Mouse (Mus musculus) kidney, embryonic 14.5 days (tissue): Measurements from ENCODE around the gene Tmem260. TPM values are rescaled to one million over a fixed set of nuclear protein-coding genes. Genes with fewer than 3 reads are reported as not detected.
"Not testable (repeated sequence)": the region's sequence is repeated elsewhere in the genome, so short reads cannot be mapped to it uniquely, and the experiment has no call there.

ENCODE experiments used
- ATAC-seq: fragments of 200-750 bp; cut with Nextera tagmentation; 2 replicates; pipeline ENCODE4 v1.8.0; 2017; ENCODE audit warnings: moderate number of reproducible peaks, mild to moderate bottlenecking, moderate TSS enrichment, moderate library complexity; ENCODE audit not compliant: low FRiP score, low TSS enrichment
- H3K27ac ChIP-seq: fragments of 300-500 bp; sonication (generic); 2 replicates; pipeline ENCODE4 v1.5.1; 2014; ENCODE audit warnings: low read depth, mild to moderate bottlenecking, low read length, moderate library complexity, mixed read lengths
- H3K27me3 ChIP-seq: fragments of 300-500 bp; sonication (generic); 2 replicates; pipeline ENCODE4 v1.6.1; 2014; ENCODE audit warnings: mild to moderate bottlenecking, low read length; ENCODE audit not compliant: control insufficient read depth, insufficient read depth
- H3K36me3 ChIP-seq: fragments of 300-500 bp; sonication (generic); 2 replicates; pipeline ENCODE4 v1.6.1; 2014; ENCODE audit warnings: low read length, mixed read lengths; ENCODE audit not compliant: control insufficient read depth, insufficient read depth
- H3K4me1 ChIP-seq: fragments of 300-500 bp; sonication (generic); 2 replicates; pipeline ENCODE4 v1.6.1; 2014; ENCODE audit warnings: low read length, mixed read lengths; ENCODE audit not compliant: control insufficient read depth, insufficient read depth
- H3K4me2 ChIP-seq: fragments of 300-500 bp; sonication (generic); replicated peaks from 2 replicates; pipeline ENCODE4 v1.6.1; 2014; ENCODE audit warnings: low read depth, mild to moderate bottlenecking, low read length
- H3K4me3 ChIP-seq: fragments of 300-500 bp; sonication (generic); 2 replicates; pipeline ENCODE4 v1.5.1; 2014; ENCODE audit warnings: mild to moderate bottlenecking, low read length
- H3K9ac ChIP-seq: fragments of 300-500 bp; sonication (generic); 2 replicates; pipeline ENCODE4 v1.6.1; 2014; ENCODE audit warnings: low read depth, mild to moderate bottlenecking, low read length, moderate library complexity
- H3K9me3 ChIP-seq: fragments of 300-500 bp; sonication (generic); 2 replicates; pipeline ENCODE4 v1.6.1; 2016; ENCODE audit warnings: low read length; ENCODE audit not compliant: control insufficient read depth
- WGBS: fragments of 180-500 bp; shearing (Covaris S2); extraction: QIAGEN DNeasy Blood & Tissue Kit; methylation state at CpG from one replicate; pipeline ENCODE4 v1.1.7; 2014; 5-methylcytosine and 5-hydroxymethylcytosine counted together
- polyA plus RNA-seq: library from polyadenylated mRNA; unstranded; fragments of >200 nt; fragmentation: Nextera tagmentation; extraction: Ambion mirVana; gene quantifications from 2 replicates; pipeline ENCODE4 v1.2.1, GENCODE M21; 2014

Tmem260 gene
- polyA plus RNA-seq, 1 experiment from 2014 or later, result 23.6 TPM

DNA sequence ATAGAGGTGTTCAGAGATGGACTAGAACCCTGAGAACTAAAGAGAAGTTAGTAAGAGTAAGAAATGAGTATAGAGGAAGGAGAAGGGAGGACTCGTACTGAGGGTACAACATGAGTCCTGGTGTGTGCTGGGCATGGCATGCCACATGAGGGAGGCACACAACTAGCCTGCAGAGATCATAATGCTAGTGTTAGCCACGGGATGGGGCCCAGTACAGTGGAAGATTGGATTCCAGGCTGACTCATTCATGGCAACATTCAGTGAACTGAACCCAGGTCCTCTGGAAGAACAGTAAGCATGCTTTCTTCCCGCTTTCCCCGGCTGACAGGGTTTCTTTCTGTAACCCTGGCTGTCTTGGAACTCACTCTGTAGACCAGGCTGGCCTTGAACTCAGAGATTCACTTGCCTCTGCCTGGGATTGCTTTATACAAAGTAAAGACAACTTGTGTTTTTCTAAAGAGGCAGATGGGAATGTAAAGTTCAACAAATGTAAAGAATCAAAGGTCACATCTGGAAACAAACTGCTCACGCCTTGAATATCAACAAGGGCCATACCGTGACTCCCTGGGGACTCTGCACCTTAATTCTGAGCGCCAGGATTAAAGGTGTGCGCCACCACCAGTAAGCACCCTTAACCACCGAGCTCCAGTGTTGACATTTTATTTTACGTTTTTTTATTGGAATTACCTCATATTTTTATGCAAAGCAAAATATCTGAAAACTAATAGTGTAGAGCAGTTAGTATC is 25.0 kb downstream of the Tmem260 start:
- peaks cover 4% of the 10 kb centered on the region; the same call in 1 of the 2 replicates for H3K36me3 ChIP-seq
- no peaks in the 10 kb centered on the region for H3K4me1 ChIP-seq
- H3K9ac ChIP-seq, result no peak overlapping the region
- H3K4me3 ChIP-seq, result no peak overlapping the region
- no peak overlapping the region for H3K27ac ChIP-seq
- no peaks in the 10 kb centered on the region for H3K27me3 ChIP-seq
- H3K4me2 ChIP-seq, result no peak overlapping the region
- ATAC-seq, result no peak
- no peaks in the 10 kb centered on the region for H3K9me3 ChIP-seq
- 89% methylated on average over 10 of the region's 10 CpGs for WGBS

DNA sequence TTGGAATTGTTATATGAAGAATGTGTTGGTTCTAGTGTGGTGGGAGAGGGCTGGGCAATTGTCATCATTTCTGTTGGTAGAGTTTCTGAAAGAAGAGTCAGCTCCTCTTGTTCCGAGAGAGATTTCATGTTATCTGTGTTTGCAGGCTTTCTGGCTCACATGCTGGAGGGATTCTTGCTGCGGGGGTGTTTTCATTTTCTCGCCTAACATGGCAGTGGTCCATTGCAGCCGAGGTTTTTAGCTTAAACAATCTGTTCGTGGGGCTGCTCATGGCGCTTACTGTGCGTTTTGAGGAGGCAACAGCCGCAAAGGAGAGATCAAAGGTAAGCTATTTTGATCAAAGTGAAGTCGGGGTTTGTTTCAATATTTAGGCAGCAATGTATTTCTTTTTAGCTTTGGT is 26.3 kb downstream of the Tmem260 start:
- Histone ChIP-seq H3K9ac (no peak overlapping the region), H3K36me3 (peaks cover 4% of the 10 kb centered on the region; the same call in 1 of the 2 replicates), H3K9me3 (no peaks in the 10 kb centered on the region), H3K4me1 (0 out of 2 replicates have a peak, but pooled peaks cover 4% of the 10 kb centered on the region), H3K4me3 (no peak overlapping the region), H3K27me3 (no peaks in the 10 kb centered on the region), H3K4me2 (no peak overlapping the region), H3K27ac (no peak overlapping the region)
- ATAC-seq, result no peak
- 75% methylated on average over 9 of the region's 9 CpGs for WGBS

DNA sequence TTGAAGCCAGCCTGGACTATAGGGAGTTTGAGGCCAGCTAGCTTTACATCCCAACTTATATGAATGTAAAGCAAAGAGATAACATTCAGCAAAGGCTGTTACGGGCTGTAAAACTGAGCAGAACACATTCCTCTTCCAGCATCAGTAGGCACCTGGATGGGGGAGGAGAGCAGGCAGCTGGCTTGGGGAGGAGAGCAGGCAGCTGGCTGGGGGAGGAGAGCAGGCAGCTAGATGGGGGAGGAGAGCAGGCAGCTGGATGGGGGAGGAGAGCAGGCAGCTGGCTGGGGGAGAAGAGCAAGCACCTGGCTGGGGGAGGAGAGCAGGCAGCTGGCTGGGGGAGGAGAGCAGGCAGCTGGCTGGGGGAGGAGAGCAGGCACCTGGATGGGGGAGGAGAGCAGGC is 29.4 kb downstream of the Tmem260 start:
- Histone ChIP-seq H3K4me2 (no peak overlapping the region), H3K4me3 (no peak overlapping the region), H3K27me3 (no peaks in the 10 kb centered on the region), H3K9me3 (no peaks in the 10 kb centered on the region), H3K9ac (no peak overlapping the region), H3K36me3 (peaks cover 4% of the 10 kb centered on the region; the same call in 1 of the 2 replicates), H3K4me1 (0 out of 2 replicates have a peak, but pooled peaks cover 4% of the 10 kb centered on the region), H3K27ac (no peak overlapping the region)
- WGBS, result 40% methylated on average over 1 of the region's 1 CpGs
- no peak for ATAC-seq

DNA sequence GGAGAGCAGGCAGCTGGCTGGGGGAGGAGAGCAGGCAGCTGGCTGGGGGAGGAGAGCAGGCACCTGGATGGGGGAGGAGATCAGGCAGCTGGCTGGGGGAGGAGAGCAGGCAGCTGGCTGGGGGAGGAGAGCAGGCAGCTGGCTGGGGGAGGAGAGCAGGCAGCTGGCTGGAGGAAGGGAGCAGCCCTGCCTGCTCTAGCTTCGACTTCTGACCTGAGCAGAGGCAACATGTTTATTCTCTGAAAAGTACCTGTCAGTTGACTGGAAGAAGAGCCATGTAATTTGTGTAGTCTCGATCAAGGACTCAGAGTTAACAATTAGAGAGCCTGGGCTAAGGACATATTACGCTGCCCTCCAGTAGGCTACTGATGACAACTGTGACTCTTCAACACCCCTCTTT is 29.9 kb downstream of the Tmem260 start:
- H3K36me3 ChIP-seq, H3K4me1 ChIP-seq, H3K4me2 ChIP-seq, H3K4me3 ChIP-seq, ATAC-seq, H3K27ac ChIP-seq, H3K9me3 ChIP-seq, H3K27me3 ChIP-seq, H3K9ac ChIP-seq: not testable (repeated sequence)
- 44% methylated on average over 3 of the region's 3 CpGs for WGBS

DNA sequence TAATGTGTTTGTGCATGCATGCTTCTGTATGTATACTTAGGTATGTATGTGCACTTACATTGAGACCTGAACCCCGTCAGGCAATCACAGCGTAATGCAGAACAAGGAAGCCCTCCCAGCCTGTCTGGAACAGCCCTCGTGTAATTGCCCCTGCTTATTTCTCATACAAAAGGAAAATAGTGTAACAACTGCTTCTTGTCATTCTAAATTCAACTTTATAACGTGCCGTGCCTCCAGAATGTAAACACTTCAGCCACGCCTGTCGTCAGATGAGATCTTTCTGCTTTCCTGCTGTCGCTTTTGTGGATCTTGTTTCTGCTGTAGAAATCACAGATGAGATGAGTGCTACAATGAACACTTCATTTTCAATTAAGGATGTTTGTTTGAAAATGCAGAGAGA is 30.4 kb downstream of the Tmem260 start:
- no peak overlapping the region for H3K27ac ChIP-seq
- ATAC-seq, result no peak
- no peak overlapping the region for H3K4me3 ChIP-seq
- 0 out of 2 replicates have a peak, but pooled peaks cover 4% of the 10 kb centered on the region for H3K4me1 ChIP-seq
- H3K27me3 ChIP-seq, result no peaks in the 10 kb centered on the region
- H3K36me3 ChIP-seq, result peaks cover 4% of the 10 kb centered on the region; the same call in 1 of the 2 replicates
- H3K4me2 ChIP-seq, result no peak overlapping the region
- 51% methylated on average over 8 of the region's 8 CpGs for WGBS
- no peak overlapping the region for H3K9ac ChIP-seq
- no peaks in the 10 kb centered on the region for H3K9me3 ChIP-seq

DNA sequence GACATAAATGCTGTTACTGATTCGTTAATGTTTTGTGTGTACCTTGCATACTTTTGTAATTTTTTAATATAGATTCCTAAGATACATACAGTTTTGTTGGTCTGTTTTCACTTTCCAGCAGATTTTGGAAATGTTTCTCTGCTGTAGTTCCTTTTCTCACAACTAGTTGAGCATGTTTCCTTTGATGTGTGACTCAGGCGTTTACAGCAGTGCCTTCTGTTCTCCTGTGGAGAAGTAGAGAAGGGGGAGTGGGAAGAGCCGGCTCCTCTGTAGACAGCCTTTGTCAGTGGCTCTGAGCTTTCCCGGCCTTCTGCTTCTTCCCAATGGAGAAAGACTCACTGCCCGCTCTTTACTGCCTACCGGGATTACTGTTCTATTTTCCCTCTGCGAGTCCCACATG is 35.7 kb downstream of the Tmem260 start:
- no peaks in the 10 kb centered on the region; the same call in 1 of the 2 replicates for H3K36me3 ChIP-seq
- no peaks in the 10 kb centered on the region for H3K27me3 ChIP-seq
- no peak for ATAC-seq
- H3K9ac ChIP-seq, result no peak overlapping the region
- no peaks in the 10 kb centered on the region for H3K4me1 ChIP-seq
- no peak overlapping the region for H3K27ac ChIP-seq
- no peak overlapping the region for H3K4me2 ChIP-seq
- H3K9me3 ChIP-seq, result no peaks in the 10 kb centered on the region
- H3K4me3 ChIP-seq, result no peak overlapping the region
- WGBS, result 35% methylated on average over 7 of the region's 7 CpGs

DNA sequence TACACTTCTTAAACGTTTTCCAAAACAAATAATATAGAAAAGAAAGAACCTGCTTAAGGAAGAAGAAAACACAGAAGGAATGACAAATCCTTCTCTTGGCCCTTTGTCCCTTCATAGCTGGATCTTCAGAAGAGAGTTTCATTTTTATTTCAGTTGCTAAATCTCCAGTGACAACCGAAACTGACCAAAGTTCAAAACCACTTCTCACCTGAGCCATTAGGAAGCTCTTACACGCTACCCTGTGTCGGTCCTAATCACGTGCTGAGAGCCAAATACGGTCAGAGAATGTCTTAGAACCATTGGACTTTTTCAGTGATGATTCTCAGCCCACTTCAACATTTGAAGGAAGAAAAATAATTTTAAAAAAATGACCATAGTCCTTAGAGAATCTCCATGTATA is 36.8 kb downstream of the Tmem260 start:
- WGBS, result 92% methylated on average over 6 of the region's 6 CpGs

DNA sequence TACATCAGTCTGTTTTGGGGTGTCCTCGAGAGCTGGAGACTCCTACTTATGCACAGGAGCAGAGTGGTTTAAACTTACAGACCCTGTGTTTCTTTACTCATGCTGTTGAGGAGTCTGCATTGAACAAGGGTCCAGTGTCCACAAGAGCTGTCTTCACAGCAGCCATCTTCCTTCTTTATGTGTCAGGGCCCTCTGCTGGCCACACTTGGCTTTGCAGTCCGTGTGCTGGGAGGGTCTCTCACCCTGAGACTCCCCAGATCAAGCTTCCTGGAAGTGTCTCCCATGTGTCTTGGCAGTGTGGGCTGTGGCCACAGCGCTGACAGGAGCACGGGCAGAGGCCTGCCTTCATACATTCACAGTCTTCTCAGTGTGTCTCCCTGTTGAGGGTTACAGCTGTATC is 48.0 kb downstream of the Tmem260 start:
- Histone ChIP-seq H3K27me3 (no peaks in the 10 kb centered on the region), H3K27ac (no peak overlapping the region), H3K4me2 (no peak overlapping the region), H3K9me3 (no peaks in the 10 kb centered on the region), H3K4me1 (no peaks in the 10 kb centered on the region), H3K9ac (no peak overlapping the region), H3K4me3 (no peak overlapping the region), H3K36me3 (no peaks in the 10 kb centered on the region; the same call in 1 of the 2 replicates)
- 28% methylated on average over 4 of the region's 4 CpGs for WGBS
- ATAC-seq, result 0 out of 2 replicates have a peak, but pooled peaks have one; percentile 46

More for the DNA sequence above, 36.8 kb downstream of the Tmem260 start:
- Histone ChIP-seq H3K9ac (no peak overlapping the region), H3K27ac (no peak overlapping the region), H3K4me2 (no peak overlapping the region), H3K4me1 (no peaks in the 10 kb centered on the region), H3K4me3 (no peak overlapping the region), H3K36me3 (no peaks in the 10 kb centered on the region; the same call in 1 of the 2 replicates), H3K9me3 (no peaks in the 10 kb centered on the region), H3K27me3 (no peaks in the 10 kb centered on the region)
- no peak for ATAC-seq

DNA sequence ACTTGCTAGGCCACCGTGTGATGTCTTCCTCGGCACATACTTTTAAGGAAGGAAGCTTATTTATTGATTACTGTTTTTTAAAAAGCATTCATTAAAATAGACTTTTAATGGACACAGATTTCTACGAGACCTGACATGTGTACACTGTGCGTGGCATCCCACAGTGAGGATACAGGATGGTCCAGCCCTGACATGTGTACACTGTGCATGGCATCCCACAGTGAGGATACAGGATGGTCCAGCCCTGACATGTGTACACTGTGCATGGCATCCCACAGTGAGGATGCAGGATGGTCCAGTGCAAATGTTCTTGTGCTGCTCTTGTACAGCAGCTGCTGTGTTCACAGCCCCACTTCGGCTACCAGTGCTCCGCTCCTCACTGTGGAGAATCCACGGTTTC is 56.6 kb downstream of the Tmem260 start:
- H3K4me1 ChIP-seq, result no peaks in the 10 kb centered on the region
- no peak overlapping the region for H3K27ac ChIP-seq
- WGBS, result 91% methylated on average over 7 of the region's 7 CpGs
- H3K36me3 ChIP-seq, result peaks cover 2% of the 10 kb centered on the region; the same call in 1 of the 2 replicates
- H3K4me2 ChIP-seq, result no peak overlapping the region
- no peak for ATAC-seq
- H3K9me3 ChIP-seq, result no peaks in the 10 kb centered on the region
- H3K4me3 ChIP-seq, result no peak overlapping the region
- H3K9ac ChIP-seq, result no peak overlapping the region
- H3K27me3 ChIP-seq, result no peaks in the 10 kb centered on the region
